Mouse (Mus musculus) midbrain, embryonic 12.5 days (tissue): Measurements from ENCODE around the gene Tk1. TPM values are rescaled to one million over a fixed set of nuclear protein-coding genes. Genes with fewer than 3 reads are reported as not detected.

Experiments
- ATAC-seq: fragments of 200-750 bp; cut with Nextera tagmentation; 2 replicates; pipeline ENCODE4 v1.8.0; 2017; ENCODE audit warnings: low read depth, moderate TSS enrichment, moderate library complexity; ENCODE audit not compliant: low FRiP score
- H3K27ac ChIP-seq: fragments of 300-500 bp; sonication (generic); replicated peaks from 2 replicates; pipeline ENCODE4 v1.5.1; 2016; ENCODE audit warnings: mild to moderate bottlenecking
- H3K27me3 ChIP-seq: fragments of 300-500 bp; sonication (generic); 2 replicates; pipeline ENCODE4 v1.6.1; 2016; ENCODE audit warnings: mild to moderate bottlenecking
- H3K36me3 ChIP-seq: fragments of 300-500 bp; sonication (generic); 2 replicates; pipeline ENCODE4 v1.6.1; 2016
- H3K4me1 ChIP-seq: fragments of 300-500 bp; sonication (generic); 2 replicates; pipeline ENCODE4 v1.6.1; 2016
- H3K4me2 ChIP-seq: fragments of 300-500 bp; sonication (generic); replicated peaks from 2 replicates; pipeline ENCODE4 v1.6.1; 2016; ENCODE audit warnings: mild to moderate bottlenecking, moderate library complexity
- H3K4me3 ChIP-seq: fragments of 300-500 bp; sonication (generic); 2 replicates; pipeline ENCODE4 v1.5.1; 2016; ENCODE audit warnings: mild to moderate bottlenecking
- H3K9ac ChIP-seq: fragments of 300-500 bp; sonication (generic); replicated peaks from 2 replicates; pipeline ENCODE4 v1.6.1; 2016; ENCODE audit warnings: mild to moderate bottlenecking, moderate library complexity
- H3K9me3 ChIP-seq: fragments of 300-500 bp; sonication (generic); 2 replicates; pipeline ENCODE4 v1.6.1; 2016; ENCODE audit warnings: mild to moderate bottlenecking
- WGBS: fragments of 180-500 bp; shearing (Covaris S2); methylation state at CpG from one replicate; pipeline ENCODE4 v1.1.7; 2016; 5-methylcytosine and 5-hydroxymethylcytosine counted together
- polyA plus RNA-seq: library from polyadenylated mRNA; unstranded; fragments of >200 nt; fragmentation: Nextera tagmentation; extraction: Ambion mirVana; gene quantifications from 2 replicates; pipeline ENCODE4 v1.2.1, GENCODE M21; 2016

The Tk1 gene
- polyA plus RNA-seq, 1 experiment from 2014 or later = 69.5 TPM

GRCm38 (mm10) chr11:117781993-117782704, 43.7 kb downstream of the Tk1 start, which contains the start of the genes Tmc8 and Tmc6:
TSS of gene Tmc8 (plus strand) at chr11:117782076.
TSS of gene Tmc6 (minus strand) at chr11:117782198.
- Histone ChIP-seq H3K27me3 (peaks cover 66% of the 10 kb centered on the region), H3K4me1 (peaks cover 37% of the 10 kb centered on the region), H3K27ac (peak within 1 kb of the TSS; percentile 26; the same call in 1 of the 2 replicates)

DNA sequence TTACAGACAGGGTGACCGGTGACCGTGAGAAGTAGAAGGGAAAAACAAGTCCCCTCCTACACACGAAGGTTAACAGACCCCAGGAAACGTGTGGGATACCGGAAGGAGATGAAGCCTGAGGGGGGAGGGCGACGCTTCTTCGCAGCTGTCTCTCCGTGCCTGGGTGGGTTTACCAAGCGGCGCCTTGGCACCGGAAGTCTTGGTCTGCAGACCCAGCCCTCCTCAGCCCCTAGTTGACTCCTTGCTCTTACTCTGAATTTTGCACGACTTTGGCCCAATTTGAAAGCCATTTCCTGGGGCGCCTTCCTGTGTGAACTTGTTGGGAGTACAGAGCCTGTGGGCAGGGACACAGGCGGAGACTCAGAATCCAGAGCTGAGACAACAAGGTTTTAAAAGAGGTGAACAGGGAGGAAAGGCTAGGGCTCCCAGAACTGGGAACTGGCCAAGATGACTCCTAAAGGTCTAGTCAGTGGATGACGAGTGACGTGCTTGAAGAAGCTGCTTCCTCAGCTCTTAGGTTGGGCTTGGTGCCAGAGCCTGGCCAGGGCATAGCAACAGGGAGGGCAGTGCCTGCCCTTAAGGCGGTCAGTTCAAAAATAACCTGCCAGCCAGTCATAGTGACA, 44.6 kb downstream of the Tk1 start:
- H3K27ac ChIP-seq = peak overlapping the region; percentile 26; the same call in 1 of the 2 replicates
- H3K4me1 ChIP-seq = peaks cover 37% of the 10 kb centered on the region
- H3K4me3 ChIP-seq = peak overlapping the region; percentile 33; the same call in 1 of the 2 replicates
- no peaks in the 10 kb centered on the region for H3K9me3 ChIP-seq
- H3K9ac ChIP-seq = no peak overlapping the region
- H3K27me3 ChIP-seq = peaks cover 66% of the 10 kb centered on the region
- WGBS = 29% methylated on average over 18 of the region's 18 CpGs
- peak overlapping the region; percentile 51; the same call in 1 of the 2 replicates for H3K4me2 ChIP-seq
- no peaks in the 10 kb centered on the region for H3K36me3 ChIP-seq
- ATAC-seq = no peak

More at GRCm38 (mm10) chr11:117781993-117782704, 43.7 kb downstream of the Tk1 start, which contains the start of the genes Tmc8 and Tmc6:
- 39% methylated on average over 24 of the region's 24 CpGs for WGBS
- Histone ChIP-seq H3K36me3 (no peaks in the 10 kb centered on the region), H3K9ac (peak within 1 kb of the TSS; percentile 39), H3K4me2 (peak within 1 kb of the TSS; percentile 55), H3K4me3 (peak within 1 kb of the TSS; percentile 33), H3K9me3 (no peaks in the 10 kb centered on the region)
- no peak for ATAC-seq

DNA sequence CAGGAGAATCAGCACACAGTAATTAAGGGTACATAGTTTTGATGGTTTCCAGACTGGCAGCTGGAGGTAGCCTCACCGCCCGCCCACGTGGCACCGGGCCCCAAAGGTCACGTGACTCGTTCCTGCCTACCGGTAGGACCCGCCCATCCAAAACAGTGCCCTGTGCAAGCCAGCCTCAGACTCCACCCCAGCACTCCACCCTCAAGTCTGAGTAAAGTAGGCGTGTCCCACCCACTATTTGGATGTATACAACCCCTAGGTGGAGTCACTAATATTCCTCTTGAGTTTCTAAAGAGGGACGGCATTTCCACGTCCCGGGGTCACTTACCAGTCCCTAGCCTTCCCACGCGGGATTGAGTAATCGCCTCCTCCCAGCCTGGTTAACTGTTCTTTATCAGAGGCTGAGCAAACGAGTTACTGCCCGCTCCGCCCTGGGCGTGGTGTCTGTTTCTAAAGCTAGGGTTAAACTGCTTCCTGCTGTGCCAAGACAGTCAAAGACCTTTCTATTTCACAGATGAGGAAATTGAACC, 45.2 kb downstream of the Tk1 start:
- Histone ChIP-seq H3K4me1 (peaks cover 37% of the 10 kb centered on the region), H3K4me2 (peak overlapping the region; percentile 51), H3K9me3 (no peaks in the 10 kb centered on the region), H3K27me3 (peaks cover 66% of the 10 kb centered on the region), H3K27ac (0 out of 2 replicates have a peak overlapping the region, but pooled peaks have one; percentile 26), H3K9ac (no peak overlapping the region; the same call in 1 of the 2 replicates), H3K36me3 (no peaks in the 10 kb centered on the region), H3K4me3 (peak overlapping the region; percentile 33)
- WGBS = 2% methylated on average over 19 of the region's 19 CpGs
- ATAC-seq = no peak

DNA sequence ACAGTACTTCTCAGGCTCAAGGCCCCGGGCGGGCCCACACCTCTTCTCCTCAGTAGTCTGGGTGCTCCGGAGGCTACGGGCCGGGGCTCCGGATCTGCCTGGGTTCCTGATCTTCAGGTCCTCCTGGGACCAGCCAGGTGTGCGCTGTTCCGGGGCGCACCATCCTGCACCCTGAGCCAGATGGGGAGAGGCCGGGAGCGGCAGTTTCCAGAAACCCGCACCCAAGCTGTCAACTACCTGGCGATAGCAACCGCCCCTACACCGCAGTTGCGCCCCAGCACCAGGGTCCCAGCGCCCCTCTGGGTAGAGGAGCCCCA, 45.7 kb downstream of the Tk1 start:
- peak overlapping the region; percentile 43 for H3K9ac ChIP-seq
- no peaks in the 10 kb centered on the region for H3K36me3 ChIP-seq
- 2% methylated on average over 17 of the region's 17 CpGs for WGBS
- 0 out of 2 replicates have a peak, but pooled peaks have one; percentile 24 for ATAC-seq
- H3K4me2 ChIP-seq = peak overlapping the region; percentile 51
- peaks cover 66% of the 10 kb centered on the region for H3K27me3 ChIP-seq
- H3K9me3 ChIP-seq = no peaks in the 10 kb centered on the region
- peak overlapping the region; percentile 50 for H3K27ac ChIP-seq
- H3K4me3 ChIP-seq = peak overlapping the region; percentile 33
- peaks cover 37% of the 10 kb centered on the region for H3K4me1 ChIP-seq

- Histone ChIP-seq H3K4me3 (peak overlapping the region; percentile 33), H3K27me3 (peaks cover 65% of the 10 kb centered on the region), H3K27ac (peak overlapping the region; percentile 50), H3K9me3 (no peaks in the 10 kb centered on the region), H3K4me1 (peaks cover 37% of the 10 kb centered on the region), H3K9ac (peak overlapping the region; percentile 43), H3K4me2 (peak overlapping the region; percentile 51), H3K36me3 (no peaks in the 10 kb centered on the region)
- ATAC-seq = peak; percentile 23; the same call in 1 of the 2 replicates
- WGBS = 6% methylated on average over 38 of the region's 38 CpGs
Observed at GRCm38 (mm10) chr11:117779434-117780198, 46.3 kb downstream of the Tk1 start.

- H3K27ac ChIP-seq = no peak overlapping the region; the same call in 1 of the 2 replicates
- no peak for ATAC-seq
- no peaks in the 10 kb centered on the region for H3K36me3 ChIP-seq
- 0 out of 2 replicates have a peak overlapping the region, but pooled peaks have one; percentile 33 for H3K4me3 ChIP-seq
- no peak overlapping the region; the same call in 1 of the 2 replicates for H3K9ac ChIP-seq
- peaks cover 58% of the 10 kb centered on the region for H3K27me3 ChIP-seq
- H3K4me1 ChIP-seq = peaks cover 37% of the 10 kb centered on the region
- WGBS = 76% methylated on average over 12 of the region's 12 CpGs
- H3K9me3 ChIP-seq = no peaks in the 10 kb centered on the region
- peak overlapping the region; percentile 51; the same call in 1 of the 2 replicates for H3K4me2 ChIP-seq
Observed at GRCm38 (mm10) chr11:117778851-117779433, 47.0 kb downstream of the Tk1 start.

- H3K4me3 ChIP-seq = no peak overlapping the region
- no peaks in the 10 kb centered on the region for H3K9me3 ChIP-seq
- H3K27me3 ChIP-seq = peaks cover 49% of the 10 kb centered on the region
- 94% methylated on average over 10 of the region's 11 CpGs for WGBS
- H3K4me1 ChIP-seq = peaks cover 29% of the 10 kb centered on the region
- no peak overlapping the region for H3K27ac ChIP-seq
- no peak for ATAC-seq
- no peak overlapping the region for H3K4me2 ChIP-seq
- H3K36me3 ChIP-seq = no peaks in the 10 kb centered on the region
- H3K9ac ChIP-seq = no peak overlapping the region
Observed at GRCm38 (mm10) chr11:117778031-117778430, 47.9 kb downstream of the Tk1 start.

- H3K9ac ChIP-seq = no peak overlapping the region
- WGBS = 89% methylated on average over 5 of the region's 5 CpGs
- no peak overlapping the region for H3K27ac ChIP-seq
- H3K4me1 ChIP-seq = peaks cover 26% of the 10 kb centered on the region
- H3K27me3 ChIP-seq = peaks cover 40% of the 10 kb centered on the region
- H3K36me3 ChIP-seq = no peaks in the 10 kb centered on the region
- H3K4me3 ChIP-seq = no peak overlapping the region
- ATAC-seq = no peak
- H3K9me3 ChIP-seq = no peaks in the 10 kb centered on the region
- H3K4me2 ChIP-seq = no peak overlapping the region
Observed at GRCm38 (mm10) chr11:117777111-117777510, 48.8 kb downstream of the Tk1 start.

DNA sequence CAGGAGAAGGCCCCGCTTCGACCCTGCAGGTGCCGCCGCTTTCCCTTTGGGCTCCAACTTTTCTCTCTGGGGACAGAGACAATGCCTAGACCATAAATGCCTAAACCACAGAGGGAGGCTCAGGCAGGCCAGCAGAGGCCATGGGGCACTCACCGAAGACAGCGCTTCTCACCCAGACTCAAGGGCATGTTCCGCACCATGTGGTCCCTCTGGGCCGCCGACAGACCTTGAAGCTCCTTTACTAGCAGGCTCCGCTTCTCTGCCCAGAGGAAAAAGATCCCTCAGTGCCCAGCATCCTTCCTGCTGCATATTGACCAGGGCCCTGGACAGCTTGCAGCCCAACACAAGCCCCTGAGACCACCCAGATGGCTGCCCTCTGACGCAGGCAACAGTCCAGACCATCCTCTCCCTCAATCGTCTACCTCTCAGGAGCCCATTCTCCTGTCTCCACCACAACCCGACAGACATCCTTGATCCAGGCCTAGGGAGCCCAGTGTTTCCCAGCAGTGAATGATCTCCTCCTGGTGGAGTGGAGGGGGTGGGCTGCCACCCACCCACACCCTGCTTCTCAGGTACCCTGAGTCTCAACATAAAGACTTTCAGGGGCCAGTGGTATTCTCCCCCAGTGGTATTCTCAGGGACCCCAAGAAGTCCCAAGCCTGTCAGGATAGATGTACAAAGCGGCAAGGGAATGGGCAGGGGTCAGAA, 49.7 kb downstream of the Tk1 start:
- no peak overlapping the region for H3K4me3 ChIP-seq
- no peak for ATAC-seq
- H3K4me1 ChIP-seq = peaks cover 24% of the 10 kb centered on the region
- H3K27ac ChIP-seq = no peak overlapping the region
- no peak overlapping the region for H3K4me2 ChIP-seq
- H3K9ac ChIP-seq = no peak overlapping the region
- peaks cover 31% of the 10 kb centered on the region for H3K27me3 ChIP-seq
- 90% methylated on average over 14 of the region's 14 CpGs for WGBS
- H3K36me3 ChIP-seq = no peaks in the 10 kb centered on the region
- H3K9me3 ChIP-seq = no peaks in the 10 kb centered on the region

- Histone ChIP-seq H3K9me3 (no peaks in the 10 kb centered on the region), H3K9ac (no peak overlapping the region), H3K27ac (no peak overlapping the region), H3K27me3 (peaks cover 24% of the 10 kb centered on the region), H3K36me3 (no peaks in the 10 kb centered on the region), H3K4me2 (no peak overlapping the region), H3K4me1 (peaks cover 17% of the 10 kb centered on the region), H3K4me3 (no peak overlapping the region)
- 91% methylated on average over 13 of the region's 13 CpGs for WGBS
- ATAC-seq = no peak
Observed at GRCm38 (mm10) chr11:117775540-117775939, 50.4 kb downstream of the Tk1 start.

DNA sequence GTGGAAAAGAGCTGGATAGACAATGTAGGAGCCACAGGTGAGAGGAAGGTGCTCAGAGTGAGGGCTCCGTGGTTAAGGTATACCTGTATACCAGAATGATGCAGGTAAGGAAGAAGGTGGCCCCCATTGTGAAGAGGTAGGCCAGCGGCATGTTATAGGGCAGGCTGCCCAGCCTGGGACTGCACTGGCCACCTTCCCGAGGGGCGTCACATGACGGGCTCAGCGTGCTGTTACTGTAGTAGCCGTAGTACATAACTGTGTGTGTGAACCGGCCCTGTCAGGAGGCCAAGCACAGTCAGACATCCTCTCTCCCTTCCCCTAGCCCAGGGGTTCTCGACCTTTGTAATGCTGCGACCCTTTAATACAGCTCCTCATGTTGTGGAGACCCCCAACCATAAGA, 51.0 kb downstream of the Tk1 start:
- Histone ChIP-seq H3K27me3 (peaks cover 18% of the 10 kb centered on the region), H3K4me3 (no peak overlapping the region), H3K27ac (no peak overlapping the region), H3K4me2 (no peak overlapping the region), H3K9ac (no peak overlapping the region), H3K4me1 (peaks cover 14% of the 10 kb centered on the region), H3K9me3 (no peaks in the 10 kb centered on the region), H3K36me3 (no peaks in the 10 kb centered on the region)
- 92% methylated on average over 10 of the region's 10 CpGs for WGBS
- no peak for ATAC-seq
